Mouse (Mus musculus) forebrain, postnatal 0 days (tissue): ENCODE data around the gene Wwox. TPM values are rescaled to one million over a fixed set of nuclear protein-coding genes. Genes with fewer than 3 reads are reported as not detected.

ENCODE experiments used
- ATAC-seq: fragments of 200-750 bp; cut with Nextera tagmentation; 2 replicates; pipeline ENCODE4 v1.8.0; 2017; ENCODE audit warnings: mild to moderate bottlenecking, moderate library complexity
- DNase-seq: peaks from one replicate; pipeline ENCODE4 v3.0.0-alpha.2; 2015
- H3K27ac ChIP-seq: fragments of 300-500 bp; sonication (generic); 2 replicates; pipeline ENCODE4 v1.5.1; 2014; ENCODE audit warnings: low read depth, mild to moderate bottlenecking, antibody characterized with exemption, low read length, moderate library complexity, mixed read lengths
- H3K27me3 ChIP-seq: fragments of 300-500 bp; sonication (generic); 2 replicates; pipeline ENCODE4 v1.6.1; 2014; ENCODE audit warnings: mild to moderate bottlenecking, low read length, mixed read lengths; ENCODE audit not compliant: insufficient read depth
- H3K36me3 ChIP-seq: fragments of 300-500 bp; sonication (generic); 2 replicates; pipeline ENCODE4 v1.6.1; 2014; ENCODE audit warnings: mild to moderate bottlenecking, moderate library complexity; ENCODE audit not compliant: insufficient read depth
- H3K4me1 ChIP-seq: fragments of 300-500 bp; sonication (generic); 2 replicates; pipeline ENCODE4 v1.6.1; 2014; ENCODE audit warnings: antibody characterized with exemption; ENCODE audit not compliant: insufficient read depth
- H3K4me2 ChIP-seq: fragments of 300-500 bp; sonication (generic); 2 replicates; pipeline ENCODE4 v1.6.1; 2014; ENCODE audit warnings: low read depth, mild to moderate bottlenecking, moderate library complexity
- H3K4me3 ChIP-seq: fragments of 300-500 bp; sonication (generic); 2 replicates; pipeline ENCODE4 v1.5.1; 2014; ENCODE audit warnings: low read depth, low read length, mixed read lengths
- H3K9ac ChIP-seq: fragments of 300-500 bp; sonication (generic); 2 replicates; pipeline ENCODE4 v1.6.1; 2014; ENCODE audit warnings: mild to moderate bottlenecking
- H3K9me3 ChIP-seq: fragments of 300-500 bp; sonication (generic); 2 replicates; pipeline ENCODE4 v1.6.1; 2016; ENCODE audit warnings: low read length
- CTCF ChIP-seq: sonication (generic); IDR thresholded peaks from 2 replicates; pipeline ENCODE4 v1.5.1; 2016; ENCODE audit warnings: antibody characterized with exemption, control low read depth, low read depth
- WGBS: fragments of 180-500 bp; shearing (Covaris S2); extraction: QIAGEN DNeasy Blood & Tissue Kit; methylation state at CpG from one replicate; pipeline ENCODE4 v1.1.7; 2014; 5-methylcytosine and 5-hydroxymethylcytosine counted together
- polyA plus RNA-seq: library from polyadenylated mRNA; unstranded; fragments of >200 nt; fragmentation: Nextera tagmentation; extraction: Ambion mirVana; gene quantifications from 2 replicates; pipeline ENCODE4 v1.2.1, GENCODE M21; 2015
- total RNA-seq: library from RNA; depleted of rRNA; stranded (reverse); fragments of >200 nt; gene quantifications from 2 replicates; pipeline ENCODE4 v1.2.3, GENCODE M21; 2014

The Wwox gene
- total and polyA plus RNA-seq, 2 experiments from 2014 or later, result 13.2 to 17.3 TPM

- H3K36me3 ChIP-seq, result no peaks in the 10 kb centered on the region
- no peaks in the 10 kb centered on the region for H3K9me3 ChIP-seq
- no peaks in the 10 kb centered on the region for H3K4me1 ChIP-seq
- no peak for DNase-seq
- no peak for TF ChIP-seq CTCF
- no peak overlapping the region for H3K27ac ChIP-seq
- WGBS, result 79% methylated on average over 9 of the region's 9 CpGs
- H3K4me2 ChIP-seq, result no peak overlapping the region
- ATAC-seq, result no peak
- H3K27me3 ChIP-seq, result no peaks in the 10 kb centered on the region; the same call in 1 of the 2 replicates
- no peak overlapping the region for H3K4me3 ChIP-seq
- H3K9ac ChIP-seq, result no peak overlapping the region
Measured at GRCm38 (mm10) chr8:114626897-114627296, 187.4 kb downstream of the Wwox start.

DNA sequence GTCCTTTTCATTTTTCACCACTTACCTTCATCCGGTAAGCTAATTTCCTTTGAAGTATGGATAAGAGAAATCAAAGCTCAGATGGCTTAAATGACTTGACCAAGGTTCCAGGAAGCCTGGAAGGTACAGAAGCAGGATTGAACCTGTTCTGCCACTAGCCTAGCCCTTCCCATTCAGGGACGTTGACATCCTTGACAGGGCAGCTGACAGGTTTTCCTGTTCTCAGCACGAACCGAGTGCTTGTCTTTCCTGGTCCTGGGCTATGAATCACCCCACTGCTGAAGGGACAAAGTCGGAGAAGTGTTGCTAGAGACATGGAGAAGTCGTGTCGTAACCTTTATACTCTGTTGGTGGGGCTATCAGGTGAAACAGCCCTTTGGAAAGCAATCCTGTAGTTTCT, 190.3 kb downstream of the Wwox start:
- ATAC-seq (no peak), DNase-seq (no peak)
- H3K4me2 ChIP-seq, result no peak overlapping the region
- H3K27me3 ChIP-seq, result no peaks in the 10 kb centered on the region; the same call in 1 of the 2 replicates
- H3K9me3 ChIP-seq, result no peaks in the 10 kb centered on the region
- no peaks in the 10 kb centered on the region for H3K36me3 ChIP-seq
- no peaks in the 10 kb centered on the region for H3K4me1 ChIP-seq
- H3K27ac ChIP-seq, result no peak overlapping the region
- WGBS, result 87% methylated on average over 7 of the region's 7 CpGs
- no peak overlapping the region for H3K9ac ChIP-seq
- no peak overlapping the region for H3K4me3 ChIP-seq
- TF ChIP-seq CTCF, result no peak

DNA sequence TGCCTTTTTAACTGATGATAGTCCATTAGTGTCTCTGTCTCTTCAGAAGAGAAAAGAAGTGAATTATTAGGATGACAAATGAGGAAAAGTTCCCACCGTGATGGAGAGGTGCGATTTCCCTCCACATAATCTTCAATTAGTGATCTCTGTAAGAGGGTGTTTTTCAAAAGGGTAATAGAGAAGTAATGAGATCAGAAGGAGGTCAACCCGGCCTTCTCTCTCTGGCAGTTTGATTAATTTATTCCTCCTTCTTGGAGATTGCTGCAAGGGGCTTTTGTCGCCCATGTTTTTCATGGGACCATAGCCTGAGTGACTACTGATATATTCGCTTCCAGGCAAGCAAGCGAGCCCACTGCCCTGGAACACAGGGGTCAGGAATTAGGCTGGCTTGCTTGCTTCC, 191.6 kb downstream of the Wwox start:
- H3K27me3 ChIP-seq, result no peaks in the 10 kb centered on the region; the same call in 1 of the 2 replicates
- no peaks in the 10 kb centered on the region for H3K9me3 ChIP-seq
- 18% methylated on average over 6 of the region's 6 CpGs for WGBS
- H3K27ac ChIP-seq, result no peak overlapping the region
- no peak overlapping the region for H3K4me2 ChIP-seq
- TF ChIP-seq CTCF, result no peak
- H3K4me1 ChIP-seq, result no peaks in the 10 kb centered on the region
- no peaks in the 10 kb centered on the region for H3K36me3 ChIP-seq
- DNase-seq (no peak), ATAC-seq (no peak; the same call in 1 of the 2 replicates)
- no peak overlapping the region for H3K4me3 ChIP-seq
- H3K9ac ChIP-seq, result no peak overlapping the region

- no peak overlapping the region for H3K4me3 ChIP-seq
- no peaks in the 10 kb centered on the region for H3K36me3 ChIP-seq
- H3K4me1 ChIP-seq, result no peaks in the 10 kb centered on the region
- 88% methylated on average over 2 of the region's 2 CpGs for WGBS
- no peak overlapping the region for H3K4me2 ChIP-seq
- no peak overlapping the region for H3K9ac ChIP-seq
- no peaks in the 10 kb centered on the region for H3K27me3 ChIP-seq
- no peak overlapping the region for H3K27ac ChIP-seq
- H3K9me3 ChIP-seq, result no peaks in the 10 kb centered on the region
- DNase-seq (no peak), ATAC-seq (no peak)
- no peak for TF ChIP-seq CTCF
Measured at GRCm38 (mm10) chr8:114634151-114634550, 194.7 kb downstream of the Wwox start.

GRCm38 (mm10) chr8:114634669-114635410, 195.4 kb downstream of the Wwox start:
- DNase-seq (no peak), ATAC-seq (no peak)
- no peak overlapping the region for H3K9ac ChIP-seq
- no peak for TF ChIP-seq CTCF
- H3K4me2 ChIP-seq, result no peak overlapping the region
- no peak overlapping the region for H3K27ac ChIP-seq
- no peaks in the 10 kb centered on the region for H3K4me1 ChIP-seq
- no peaks in the 10 kb centered on the region for H3K36me3 ChIP-seq
- H3K27me3 ChIP-seq, result no peaks in the 10 kb centered on the region
- no peaks in the 10 kb centered on the region for H3K9me3 ChIP-seq
- WGBS, result 67% methylated on average over 9 of the region's 9 CpGs
- no peak overlapping the region for H3K4me3 ChIP-seq

DNA sequence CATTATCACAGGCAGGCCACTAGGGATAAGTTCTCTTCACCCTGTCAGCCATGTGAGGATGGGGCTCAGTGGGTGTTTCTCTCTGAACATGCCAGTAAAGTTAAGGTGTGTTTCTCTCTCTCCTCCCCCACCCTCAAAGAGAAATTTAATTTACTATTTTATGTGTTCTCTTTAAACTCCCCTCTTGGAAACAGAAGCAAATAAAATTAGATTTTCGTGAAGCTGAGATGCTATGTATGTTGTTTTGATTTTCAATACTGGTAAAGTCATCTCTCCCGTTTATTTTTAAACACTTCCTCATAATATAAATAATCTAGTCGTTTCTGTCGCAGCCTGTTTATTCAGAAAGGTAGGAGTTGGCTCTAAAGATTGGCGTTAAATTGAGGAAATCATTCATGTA, 196.9 kb downstream of the Wwox start:
- no peak for ATAC-seq
- H3K27ac ChIP-seq, result no peak overlapping the region
- DNase-seq, result no peak

DNA sequence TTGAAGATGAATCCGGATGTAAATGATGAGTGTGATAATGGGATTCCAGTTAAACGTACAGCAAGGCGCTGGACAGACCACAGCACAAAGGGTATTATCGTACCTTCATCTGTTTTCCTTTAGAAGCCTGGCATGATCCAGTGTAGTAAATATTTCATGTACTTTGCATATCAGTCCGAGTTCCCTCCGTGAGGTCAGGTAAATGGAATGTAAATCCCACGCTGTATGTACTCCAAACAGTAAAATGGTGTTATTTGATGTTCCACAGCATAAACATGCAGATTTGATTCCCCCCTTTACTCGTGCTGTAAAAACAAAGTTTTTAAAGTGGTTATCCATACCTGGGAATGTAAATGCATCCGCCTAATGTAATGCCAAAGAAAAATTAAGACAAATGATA, 202.4 kb downstream of the Wwox start:
- 75% methylated on average over 9 of the region's 9 CpGs for WGBS
- no peak overlapping the region for H3K4me3 ChIP-seq
- DNase-seq, result no peak
- TF ChIP-seq CTCF, result no peak
- no peaks in the 10 kb centered on the region for H3K9me3 ChIP-seq
- H3K9ac ChIP-seq, result no peak overlapping the region
- no peak overlapping the region for H3K4me2 ChIP-seq
- no peak for ATAC-seq
- no peaks in the 10 kb centered on the region for H3K27me3 ChIP-seq
- no peaks in the 10 kb centered on the region for H3K4me1 ChIP-seq
- H3K27ac ChIP-seq, result no peak overlapping the region
- no peaks in the 10 kb centered on the region for H3K36me3 ChIP-seq

More for the DNA sequence above, 196.9 kb downstream of the Wwox start:
- Histone ChIP-seq H3K27me3 (no peaks in the 10 kb centered on the region), H3K4me3 (no peak overlapping the region), H3K36me3 (no peaks in the 10 kb centered on the region), H3K9ac (no peak overlapping the region), H3K4me1 (no peaks in the 10 kb centered on the region), H3K9me3 (no peaks in the 10 kb centered on the region), H3K4me2 (no peak overlapping the region)
- no peak for TF ChIP-seq CTCF
- 80% methylated on average over 5 of the region's 5 CpGs for WGBS
